Mouse (Mus musculus) cerebellum, adult 2 months (tissue): Measurements from ENCODE around the gene Zc3h15.
"Not testable (repeated sequence)": the region's sequence is repeated elsewhere in the genome, so short reads cannot be mapped to it uniquely, and the experiment has no call there.

Source experiments
- CTCF ChIP-seq: fragments of 200-500 bp; IDR thresholded peaks from 2 replicates; pipeline ENCODE4 v1.5.1; 2011; ENCODE audit warnings: low read depth, mild to moderate bottlenecking, control low read depth, low read length, moderate library complexity, borderline replicate concordance; ENCODE audit not compliant: insufficient read depth
- POLR2A ChIP-seq: fragments of 200-500 bp; IDR thresholded peaks from 2 replicates; pipeline ENCODE4 v1.6.1; 2011; ENCODE audit warnings: low read length, control low read depth, borderline replicate concordance; ENCODE audit not compliant: insufficient read depth

- not testable (repeated sequence) for TF ChIP-seq POLR2A, CTCF
Observed at GRCm38 (mm10) chr2:83713281-83713680, 69.0 kb downstream of the Zc3h15 start.
